Mouse (Mus musculus): Measurements from ENCODE around the gene AC140267.1. TPM values are rescaled to one million over a fixed set of nuclear protein-coding genes. Genes with fewer than 3 reads are reported as not detected.

AC140267.1 gene
- polyA plus RNA-seq, 1 experiment: not detected

DNA sequence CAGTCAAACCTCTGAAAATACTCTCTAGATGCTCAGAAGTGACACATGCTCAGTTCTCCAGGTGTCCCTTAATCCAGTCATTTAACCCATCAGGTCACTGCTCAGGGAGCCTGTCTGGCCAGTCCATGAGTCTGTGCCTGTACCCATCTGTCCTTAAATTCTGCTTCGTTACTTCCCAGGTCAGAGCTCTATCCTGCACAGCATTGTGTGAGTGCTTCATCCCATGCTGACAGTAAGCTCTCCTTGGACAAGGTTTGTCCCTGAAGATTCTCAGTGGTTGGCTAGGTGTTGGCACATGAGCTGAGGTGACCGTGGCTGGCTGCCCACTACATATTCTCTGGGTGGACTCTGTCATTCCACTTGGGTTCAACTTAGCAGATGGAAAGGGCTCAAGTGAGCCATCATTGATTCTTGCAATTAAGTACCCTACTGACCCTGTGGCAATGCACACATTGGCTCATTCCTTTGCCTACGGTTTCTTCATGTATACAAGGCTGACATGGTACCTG is 29.5 kb upstream of the AC140267.1 start:
- 91% methylated on average over 3 of the region's 3 CpGs for WGBS
- H3K4me1 ChIP-seq (ENCODE audit: control insufficient read depth, insufficient read depth, low read length): peaks cover 25% of the 10 kb centered on the region
- H3K4me3 ChIP-seq (ENCODE audit: insufficient read depth, low read depth, low read length): no peak overlapping the region
- H3K27ac ChIP-seq (ENCODE audit: insufficient read depth, low read depth, low read length): no peak overlapping the region
- TF ChIP-seq CTCF (IDR thresholded peaks at IDR 0.05; ENCODE audit: insufficient read depth, low read depth, low read length) (no peak), POLR2A (IDR thresholded peaks at IDR 0.05; ENCODE audit: insufficient read depth, low read depth, low read length) (no peak)

DNA sequence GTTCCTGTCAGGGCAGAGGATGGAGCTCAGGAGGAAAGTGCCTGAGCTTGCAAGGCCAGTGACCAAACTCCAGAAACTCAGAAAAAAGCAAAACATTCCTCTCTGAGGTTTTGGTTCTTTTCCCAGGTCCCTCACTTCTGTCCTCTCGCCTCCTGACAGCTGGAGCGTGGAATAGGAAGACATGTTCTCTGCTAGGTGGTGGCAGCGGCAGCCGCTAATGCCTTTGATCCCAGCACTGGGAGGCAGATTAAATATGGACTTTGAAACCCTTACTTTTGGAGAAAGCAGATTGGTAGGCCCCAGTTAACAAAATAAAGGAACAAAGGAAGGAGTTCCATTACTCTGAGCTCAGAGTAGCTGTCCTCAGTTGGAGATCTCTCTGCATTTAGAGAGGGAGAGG is 27.2 kb upstream of the AC140267.1 start:
- Histone ChIP-seq H3K4me1 (ENCODE audit: control insufficient read depth, insufficient read depth, low read length) (peaks cover 16% of the 10 kb centered on the region), H3K4me3 (ENCODE audit: insufficient read depth, low read depth, low read length) (no peak overlapping the region), H3K27ac (ENCODE audit: insufficient read depth, low read depth, low read length) (no peak overlapping the region)
- TF ChIP-seq CTCF (IDR thresholded peaks at IDR 0.05; ENCODE audit: insufficient read depth, low read depth, low read length): no peak
- no peak for TF ChIP-seq POLR2A (IDR thresholded peaks at IDR 0.05; ENCODE audit: insufficient read depth, low read depth, low read length)
- WGBS: 43% methylated on average over 4 of the region's 4 CpGs

DNA sequence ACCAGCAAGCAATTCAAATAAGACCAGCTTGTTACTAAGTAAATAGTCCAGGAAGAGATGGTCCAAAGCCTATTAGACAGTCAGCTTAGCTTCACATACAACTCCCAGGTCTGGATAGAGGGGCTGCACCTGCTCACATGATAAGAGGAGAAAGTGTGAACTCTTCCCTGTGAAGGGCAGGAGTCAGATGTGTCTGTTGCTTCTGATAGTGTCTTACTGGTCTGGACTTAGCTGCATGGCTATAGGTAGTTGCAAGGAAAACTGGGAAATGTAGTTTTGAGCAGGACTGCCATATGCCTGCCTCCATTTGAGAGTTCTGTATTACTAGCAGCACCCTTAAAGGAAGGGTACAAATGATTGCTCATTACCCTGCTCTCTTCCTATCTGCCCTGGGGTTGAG is 21.9 kb upstream of the AC140267.1 start:
- no peak overlapping the region for H3K4me3 ChIP-seq (ENCODE audit: insufficient read depth, low read depth, low read length)
- H3K4me1 ChIP-seq (ENCODE audit: control insufficient read depth, insufficient read depth, low read length): 0 out of 2 replicates have a peak, but pooled peaks cover 4% of the 10 kb centered on the region
- H3K27ac ChIP-seq (ENCODE audit: insufficient read depth, low read depth, low read length): no peak overlapping the region
- TF ChIP-seq CTCF (IDR thresholded peaks at IDR 0.05; ENCODE audit: insufficient read depth, low read depth, low read length) (no peak), POLR2A (IDR thresholded peaks at IDR 0.05; ENCODE audit: insufficient read depth, low read depth, low read length) (no peak)

DNA sequence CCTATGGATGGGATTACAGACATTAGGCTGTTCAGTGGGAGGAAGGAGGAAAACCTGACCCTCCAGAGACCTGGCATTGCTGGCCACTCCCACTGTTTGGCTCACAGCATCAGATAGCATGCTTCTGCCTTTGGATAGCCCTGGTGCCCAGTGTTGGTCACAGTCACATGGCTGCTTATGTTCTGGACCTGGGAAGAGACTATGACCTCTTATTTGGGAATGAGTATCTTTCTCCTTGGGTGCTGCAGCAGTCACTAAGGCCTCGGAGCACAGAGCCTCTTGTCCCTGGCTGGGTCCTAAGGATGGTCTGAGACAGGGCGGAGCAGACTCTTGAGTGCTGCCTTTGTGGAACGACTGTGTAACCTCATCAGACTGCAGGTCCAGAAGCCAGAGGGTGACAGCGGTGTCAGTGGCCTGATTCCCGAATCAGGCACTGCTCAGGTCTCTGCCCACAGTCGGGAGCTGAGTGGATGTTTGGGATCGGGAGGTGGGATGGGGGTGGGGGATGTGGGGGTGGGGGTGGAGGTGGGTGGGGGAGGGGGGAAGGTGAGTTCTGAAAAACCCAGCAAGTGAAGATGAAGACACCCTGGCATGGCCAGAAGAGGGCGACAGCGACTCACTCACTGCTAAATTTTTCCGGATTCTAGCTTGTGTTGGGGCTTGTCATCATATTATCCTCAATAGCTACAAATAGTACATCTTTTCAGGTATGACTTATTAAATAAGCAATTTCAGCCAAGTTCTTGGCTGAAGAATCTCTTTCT is 19.7 kb upstream of the AC140267.1 start:
- Histone ChIP-seq H3K4me1 (ENCODE audit: control insufficient read depth, insufficient read depth, low read length) (peaks cover 10% of the 10 kb centered on the region; the same call in 1 of the 2 replicates), H3K4me3 (ENCODE audit: insufficient read depth, low read depth, low read length) (no peak overlapping the region), H3K27ac (ENCODE audit: insufficient read depth, low read depth, low read length) (no peak overlapping the region)
- TF ChIP-seq CTCF (IDR thresholded peaks at IDR 0.05; ENCODE audit: insufficient read depth, low read depth, low read length) (no peak), POLR2A (IDR thresholded peaks at IDR 0.05; ENCODE audit: insufficient read depth, low read depth, low read length) (no peak)
- 20% methylated on average over 10 of the region's 10 CpGs for WGBS

DNA sequence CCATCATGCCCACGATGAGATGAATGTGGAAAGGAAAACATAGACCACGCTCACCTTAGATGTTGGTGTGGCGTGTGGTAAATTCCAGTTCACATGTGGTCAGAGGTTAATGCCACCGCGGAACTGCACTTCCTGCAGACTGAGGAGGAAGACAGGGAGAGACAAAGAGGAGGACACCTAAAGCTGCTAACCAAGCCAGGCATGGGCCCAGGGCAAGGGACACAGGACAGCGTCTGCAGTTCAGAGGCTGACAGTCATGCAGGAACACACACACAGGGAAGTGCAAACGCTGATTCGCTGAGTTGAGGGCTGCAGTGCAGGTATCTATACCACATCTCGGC is 19.2 kb upstream of the AC140267.1 start:
- WGBS: 69% methylated on average over 9 of the region's 9 CpGs
- H3K4me3 ChIP-seq (ENCODE audit: insufficient read depth, low read depth, low read length): no peak overlapping the region
- H3K4me1 ChIP-seq (ENCODE audit: control insufficient read depth, insufficient read depth, low read length): peaks cover 10% of the 10 kb centered on the region; the same call in 1 of the 2 replicates
- no peak for TF ChIP-seq CTCF (IDR thresholded peaks at IDR 0.05; ENCODE audit: insufficient read depth, low read depth, low read length)
- no peak for TF ChIP-seq POLR2A (IDR thresholded peaks at IDR 0.05; ENCODE audit: insufficient read depth, low read depth, low read length)
- no peak overlapping the region for H3K27ac ChIP-seq (ENCODE audit: insufficient read depth, low read depth, low read length)

DNA sequence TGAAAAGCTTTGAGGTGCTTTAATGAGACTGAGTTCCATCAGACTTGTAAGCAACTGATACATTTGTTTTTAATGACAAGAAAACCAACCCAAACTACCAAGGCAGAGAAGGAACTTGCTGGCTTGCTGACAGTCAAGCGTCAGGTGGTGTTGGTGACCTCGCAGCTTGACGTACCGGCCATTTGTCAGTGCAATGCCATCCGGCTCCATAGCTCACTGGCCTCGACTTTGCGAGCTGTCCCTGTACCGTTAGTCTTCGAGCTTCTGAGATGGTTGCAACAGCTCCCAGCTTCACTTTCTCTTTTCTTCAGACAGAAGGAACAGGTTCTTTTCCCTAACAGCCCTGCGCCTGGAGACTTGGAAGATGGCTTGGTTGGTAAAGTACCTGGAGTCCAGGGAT is 18.2 kb upstream of the AC140267.1 start:
- peaks cover 10% of the 10 kb centered on the region; the same call in 1 of the 2 replicates for H3K4me1 ChIP-seq (ENCODE audit: control insufficient read depth, insufficient read depth, low read length)
- H3K4me3 ChIP-seq (ENCODE audit: insufficient read depth, low read depth, low read length): no peak overlapping the region
- 93% methylated on average over 10 of the region's 10 CpGs for WGBS
- TF ChIP-seq CTCF (IDR thresholded peaks at IDR 0.05; ENCODE audit: insufficient read depth, low read depth, low read length) (no peak), POLR2A (IDR thresholded peaks at IDR 0.05; ENCODE audit: insufficient read depth, low read depth, low read length) (no peak)
- H3K27ac ChIP-seq (ENCODE audit: insufficient read depth, low read depth, low read length): no peak overlapping the region

DNA sequence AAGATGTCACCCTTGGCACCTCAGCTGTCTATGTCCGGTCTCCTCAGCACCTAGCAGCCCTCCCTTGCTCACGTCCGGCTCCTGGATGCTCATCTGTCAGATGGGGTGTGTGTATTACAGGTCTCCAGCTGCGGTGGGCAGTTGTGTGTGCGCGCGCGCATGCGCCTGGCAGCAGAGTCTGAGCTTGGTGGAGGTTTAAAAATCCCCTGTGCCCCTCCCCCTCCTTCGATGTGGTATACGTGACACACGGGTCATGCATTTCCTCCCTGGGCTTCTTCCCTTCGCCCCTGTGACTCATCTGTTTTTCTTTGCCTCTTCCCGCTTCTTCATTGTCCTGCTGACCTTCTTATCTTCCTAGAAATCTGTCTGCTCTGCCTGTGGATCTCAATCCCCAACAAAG is 16.4 kb upstream of the AC140267.1 start:
- Histone ChIP-seq H3K4me3 (ENCODE audit: insufficient read depth, low read depth, low read length) (no peak overlapping the region), H3K4me1 (ENCODE audit: control insufficient read depth, insufficient read depth, low read length) (peaks cover 10% of the 10 kb centered on the region; the same call in 1 of the 2 replicates), H3K27ac (ENCODE audit: insufficient read depth, low read depth, low read length) (no peak overlapping the region)
- TF ChIP-seq CTCF (IDR thresholded peaks at IDR 0.05; ENCODE audit: insufficient read depth, low read depth, low read length) (no peak), POLR2A (IDR thresholded peaks at IDR 0.05; ENCODE audit: insufficient read depth, low read depth, low read length) (no peak)
- 44% methylated on average over 14 of the region's 14 CpGs for whole genome bisulfite sequencing

DNA sequence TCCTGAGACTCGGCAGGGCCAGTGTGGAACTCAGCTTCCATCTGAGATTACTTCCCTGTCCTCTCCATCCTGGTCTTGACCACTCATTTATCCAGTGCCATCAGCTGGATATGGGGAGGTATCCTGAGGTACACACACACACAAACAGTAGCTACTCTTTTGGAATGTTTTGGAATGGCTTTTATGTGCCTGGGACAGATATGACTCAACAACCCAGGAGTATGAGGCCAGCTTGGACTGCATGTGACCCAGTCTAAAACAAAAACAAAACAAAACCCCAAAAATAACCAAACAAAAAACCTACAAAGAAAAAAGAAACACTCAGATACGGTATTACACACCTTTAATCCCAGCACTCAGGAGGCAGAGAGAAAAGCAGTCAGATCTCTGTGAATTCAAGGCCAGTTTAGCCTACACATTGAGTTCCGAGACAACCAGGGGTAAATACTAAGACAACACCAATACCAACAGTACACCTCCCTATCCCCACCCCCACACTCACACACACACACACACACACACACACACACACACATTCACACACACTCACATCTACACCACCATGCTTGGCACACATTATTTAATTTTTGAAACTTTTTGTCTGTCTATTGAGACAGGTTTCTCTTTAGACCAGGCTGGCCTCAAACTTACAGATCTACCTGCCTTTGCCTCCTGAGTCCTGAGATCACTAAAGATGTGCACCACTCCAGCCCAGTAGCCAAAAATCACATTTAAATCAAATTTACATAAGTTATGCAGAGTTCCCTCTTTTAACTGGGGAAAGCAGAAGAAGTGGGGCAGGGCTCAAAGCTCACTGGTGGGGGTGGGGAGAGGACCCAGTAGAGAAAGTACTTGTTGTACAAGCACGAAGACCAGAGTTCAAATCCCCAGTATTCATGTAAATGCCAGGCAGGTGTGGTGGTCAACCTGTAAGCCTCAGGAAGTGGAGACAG is 15.7 kb upstream of the AC140267.1 start:
- no peak for TF ChIP-seq POLR2A (IDR thresholded peaks at IDR 0.05; ENCODE audit: insufficient read depth, low read depth, low read length)
- no peak for TF ChIP-seq CTCF (IDR thresholded peaks at IDR 0.05; ENCODE audit: insufficient read depth, low read depth, low read length)
- H3K4me1 ChIP-seq (ENCODE audit: control insufficient read depth, insufficient read depth, low read length): peaks cover 10% of the 10 kb centered on the region; the same call in 1 of the 2 replicates
- H3K27ac ChIP-seq (ENCODE audit: insufficient read depth, low read depth, low read length): no peak overlapping the region
- WGBS: 59% methylated on average over 4 of the region's 4 CpGs
- H3K4me3 ChIP-seq (ENCODE audit: insufficient read depth, low read depth, low read length): no peak overlapping the region

DNA sequence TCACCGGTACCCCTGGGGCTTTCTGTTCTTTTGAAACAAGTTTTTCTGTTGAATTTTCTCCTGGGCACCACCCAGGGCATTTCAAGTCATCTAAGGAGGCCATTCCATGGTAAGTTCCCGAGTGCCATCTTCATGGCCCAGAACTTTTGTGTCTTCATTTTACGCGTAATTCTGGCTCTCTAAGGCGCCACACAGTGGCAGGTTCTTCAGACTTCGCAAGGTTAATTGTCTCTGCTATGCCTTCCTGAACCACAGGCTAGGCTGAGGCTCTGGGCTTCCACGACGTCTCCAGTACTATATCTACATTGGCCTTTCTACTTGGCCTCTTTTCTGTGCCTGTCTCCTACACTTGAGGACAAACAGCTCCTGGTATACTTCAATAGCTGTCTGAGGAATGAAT is 14.6 kb upstream of the AC140267.1 start:
- Histone ChIP-seq H3K27ac (ENCODE audit: insufficient read depth, low read depth, low read length) (no peak overlapping the region), H3K4me1 (ENCODE audit: control insufficient read depth, insufficient read depth, low read length) (peaks cover 6% of the 10 kb centered on the region; the same call in 1 of the 2 replicates), H3K4me3 (ENCODE audit: insufficient read depth, low read depth, low read length) (no peak overlapping the region)
- TF ChIP-seq POLR2A (IDR thresholded peaks at IDR 0.05; ENCODE audit: insufficient read depth, low read depth, low read length): no peak
- TF ChIP-seq CTCF (IDR thresholded peaks at IDR 0.05; ENCODE audit: insufficient read depth, low read depth, low read length): no peak
- 65% methylated on average over 8 of the region's 8 CpGs for WGBS
